Mouse (Mus musculus) myocyte (in vitro differentiated cells): ENCODE data around the gene Tanc1. TPM values are rescaled to one million over a fixed set of nuclear protein-coding genes. Genes with fewer than 3 reads are reported as not detected.

ENCODE experiments used
- H3K27me3 ChIP-seq: one replicate; pipeline ENCODE4 v1.6.1; 2011; ENCODE audit not compliant: control insufficient read depth, insufficient read depth, insufficient read length
- H3K36me3 ChIP-seq: one replicate; pipeline ENCODE4 v1.6.1; 2011; ENCODE audit not compliant: control insufficient read depth, insufficient read depth
- H3K4me2 ChIP-seq: one replicate; pipeline ENCODE4 v1.6.1; 2011; ENCODE audit warnings: low read depth, control low read depth
- H3K4me3 ChIP-seq: one replicate; pipeline ENCODE4 v1.5.1; 2011; ENCODE audit warnings: mild to moderate bottlenecking, control low read depth, moderate library complexity
- H3K79me2 ChIP-seq: one replicate; pipeline ENCODE4 v1.6.1; 2011; ENCODE audit not compliant: control insufficient read depth, insufficient read depth
- H3ac ChIP-seq: one replicate; pipeline ENCODE4 v1.6.1; 2011; ENCODE audit not compliant: control insufficient read depth, insufficient read length
- CEBPB ChIP-seq: IDR thresholded peaks from 2 replicates; pipeline ENCODE4 v1.6.1; 2011; ENCODE audit warnings: mild to moderate bottlenecking, moderate library complexity; ENCODE audit not compliant: poor library complexity, insufficient read depth, severe bottlenecking
- E2F4 ChIP-seq: IDR thresholded peaks from one replicate; pipeline ENCODE4 v1.6.1; 2011; ENCODE audit warnings: mild to moderate bottlenecking, control low read depth, moderate library complexity; ENCODE audit not compliant: insufficient read depth
- MAX ChIP-seq: IDR thresholded peaks from one replicate; pipeline ENCODE4 v1.6.1; 2011; ENCODE audit warnings: low read depth, mild to moderate bottlenecking, control low read depth
- MYOD1 ChIP-seq, 3 experiments: IDR thresholded peaks; one replicate each; pipeline ENCODE4 v1.6.1; 2011; ENCODE audit warnings: control low read depth in 2 of 3, low read depth in 2 of 3, mild to moderate bottlenecking in 2 of 3, moderate library complexity in 1 of 3; ENCODE audit not compliant: insufficient read length in 2 of 3, control insufficient read depth in 1 of 3
- MYOG ChIP-seq, 3 experiments: IDR thresholded peaks; one replicate each; pipeline ENCODE4 v1.6.1; 2011; ENCODE audit warnings: control low read depth in 2 of 3, low read depth in 2 of 3, mild to moderate bottlenecking in 2 of 3; ENCODE audit not compliant: insufficient read length in 2 of 3, control insufficient read depth in 1 of 3, insufficient read depth in 1 of 3
- POLR2A ChIP-seq: IDR thresholded peaks from one replicate; pipeline ENCODE4 v1.6.1; 2011; ENCODE audit warnings: low read depth, mild to moderate bottlenecking, control low read depth, moderate library complexity; ENCODE audit not compliant: insufficient read length
- POLR2AphosphoS2 ChIP-seq: IDR thresholded peaks from one replicate; pipeline ENCODE4 v1.6.1; 2011; ENCODE audit warnings: low read depth, control low read depth; ENCODE audit not compliant: insufficient read length
- REST ChIP-seq: IDR thresholded peaks from one replicate; pipeline ENCODE4 v1.6.1; 2011; ENCODE audit warnings: mild to moderate bottlenecking, control low read depth, moderate library complexity; ENCODE audit not compliant: insufficient read depth, insufficient read length
- SRF ChIP-seq: IDR thresholded peaks from one replicate; pipeline ENCODE4 v1.6.1; 2011; ENCODE audit warnings: low read depth; ENCODE audit not compliant: control insufficient read depth, insufficient read length
- TCF12 ChIP-seq: IDR thresholded peaks from one replicate; pipeline ENCODE4 v1.6.1; 2011; ENCODE audit warnings: mild to moderate bottlenecking, control low read depth; ENCODE audit not compliant: poor library complexity, insufficient read depth, severe bottlenecking
- TCF3 ChIP-seq: IDR thresholded peaks from one replicate; pipeline ENCODE4 v1.6.1; 2011; ENCODE audit warnings: low read depth, control low read depth; ENCODE audit not compliant: insufficient read length
- USF1 ChIP-seq: IDR thresholded peaks from one replicate; pipeline ENCODE4 v1.6.1; 2011; ENCODE audit warnings: low read depth, mild to moderate bottlenecking, control low read depth, moderate library complexity
- polyA plus RNA-seq: library from polyadenylated mRNA; unstranded; fragments of >200 nt; fragmentation: generic; extraction: Trizol; gene quantifications from one replicate; pipeline ENCODE4 v1.2.1, GENCODE M21; 2012; ENCODE audit warnings: missing spikeins

Gene Tanc1
- polyA plus RNA-seq, 1 experiment: 24.7 TPM

- Histone ChIP-seq H3ac (no peak overlapping the region), H3K4me3 (no peak overlapping the region)
- TF ChIP-seq REST (no peak), POLR2A (no peak), TCF3 (no peak), MYOG (IDR thresholded peaks at IDR 0.05; ENCODE audit: control insufficient read depth in 1 of 3, insufficient read depth in 1 of 3, insufficient read length in 2 of 3, low read depth in 2 of 3) (no peak), CEBPB (no peak), POLR2AphosphoS2 (no peak), SRF (no peak), TCF12 (no peak), E2F4 (no peak), MAX (no peak), MYOD1 (IDR thresholded peaks at IDR 0.05; ENCODE audit: control insufficient read depth in 1 of 3, insufficient read length in 2 of 3, low read depth in 2 of 3) (no peak), USF1 (no peak)
These were observed 125.5 kb downstream of the Tanc1 start for GRCm38 (mm10) chr2:59737368-59737767.

GRCm38 (mm10) chr2:59738356-59738755 is 126.5 kb downstream of the Tanc1 start:
- Histone ChIP-seq H3K36me3 (peaks cover 5% of the 10 kb centered on the region), H3ac (no peak overlapping the region), H3K4me2 (no peak overlapping the region), H3K4me3 (no peak overlapping the region), H3K27me3 (no peaks in the 10 kb centered on the region), H3K79me2 (peaks cover 41% of the 10 kb centered on the region)
- TF ChIP-seq MYOD1 (IDR thresholded peaks at IDR 0.05; ENCODE audit: control insufficient read depth in 1 of 3, insufficient read length in 2 of 3, low read depth in 2 of 3) (no peak), TCF12 (no peak), E2F4 (no peak), POLR2A (no peak)

More at GRCm38 (mm10) chr2:59737368-59737767, 125.5 kb downstream of the Tanc1 start:
- no peak overlapping the region for H3K4me2 ChIP-seq
- H3K27me3 ChIP-seq: no peaks in the 10 kb centered on the region
- H3K36me3 ChIP-seq: peaks cover 5% of the 10 kb centered on the region
- peaks cover 32% of the 10 kb centered on the region for H3K79me2 ChIP-seq

GRCm38 (mm10) chr2:59739036-59739435 is 127.2 kb downstream of the Tanc1 start:
- H3K27me3 ChIP-seq: no peaks in the 10 kb centered on the region
- TF ChIP-seq USF1 (no peak), SRF (no peak), MYOG (IDR thresholded peaks at IDR 0.05; ENCODE audit: control insufficient read depth in 1 of 3, insufficient read depth in 1 of 3, insufficient read length in 2 of 3, low read depth in 2 of 3) (no peak)
- H3ac ChIP-seq: no peak overlapping the region
- peaks cover 44% of the 10 kb centered on the region for H3K79me2 ChIP-seq
- H3K4me3 ChIP-seq: no peak overlapping the region
- no peak overlapping the region for H3K4me2 ChIP-seq
- H3K36me3 ChIP-seq: peaks cover 8% of the 10 kb centered on the region

- TF ChIP-seq MAX (no peak), TCF12 (no peak), POLR2AphosphoS2 (no peak), CEBPB (no peak), MYOG (IDR thresholded peaks at IDR 0.05; ENCODE audit: control insufficient read depth in 1 of 3, insufficient read depth in 1 of 3, insufficient read length in 2 of 3, low read depth in 2 of 3) (no peak), REST (no peak), E2F4 (no peak), POLR2A (no peak), TCF3 (no peak), SRF (no peak), MYOD1 (IDR thresholded peaks at IDR 0.05; ENCODE audit: control insufficient read depth in 1 of 3, insufficient read length in 2 of 3, low read depth in 2 of 3) (no peak)
These were observed 130.8 kb downstream of the Tanc1 start for GRCm38 (mm10) chr2:59742500-59743116.

DNA sequence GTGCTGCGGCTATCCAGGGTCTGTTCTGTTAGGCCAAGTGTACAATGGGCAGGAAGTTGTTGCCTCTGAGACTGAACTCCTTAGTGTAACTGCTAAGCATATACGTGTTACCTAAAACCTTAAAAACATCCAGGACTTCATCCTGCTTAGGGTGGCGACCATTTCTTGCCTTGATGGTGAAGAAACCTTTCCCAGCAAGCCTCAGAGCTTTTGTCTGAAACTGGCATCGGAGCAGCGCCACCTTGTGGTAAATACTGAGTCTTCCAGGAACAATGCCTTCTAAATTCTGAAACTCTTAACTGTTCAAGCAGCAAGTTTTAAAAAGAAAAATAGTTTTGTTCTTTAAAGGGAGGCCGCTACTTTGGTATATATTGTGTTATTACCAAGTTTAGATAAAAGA is 133.6 kb downstream of the Tanc1 start:
- Histone ChIP-seq H3K36me3 (peaks cover 3% of the 10 kb centered on the region), H3K4me3 (no peak overlapping the region), H3K27me3 (no peaks in the 10 kb centered on the region), H3ac (no peak overlapping the region), H3K4me2 (no peak overlapping the region), H3K79me2 (peaks cover 46% of the 10 kb centered on the region)
- TF ChIP-seq SRF (no peak), CEBPB (no peak), POLR2A (no peak), USF1 (no peak), E2F4 (no peak), TCF12 (no peak), MYOD1 (IDR thresholded peaks at IDR 0.05; ENCODE audit: control insufficient read depth in 1 of 3, insufficient read length in 2 of 3, low read depth in 2 of 3) (no peak), MYOG (IDR thresholded peaks at IDR 0.05; ENCODE audit: control insufficient read depth in 1 of 3, insufficient read depth in 1 of 3, insufficient read length in 2 of 3, low read depth in 2 of 3) (no peak)

More at GRCm38 (mm10) chr2:59742500-59743116, 130.8 kb downstream of the Tanc1 start:
- no peak overlapping the region for H3K4me2 ChIP-seq
- H3K27me3 ChIP-seq: no peaks in the 10 kb centered on the region
- H3K4me3 ChIP-seq: no peak overlapping the region
- peaks cover 3% of the 10 kb centered on the region for H3K36me3 ChIP-seq
- peaks cover 56% of the 10 kb centered on the region for H3K79me2 ChIP-seq
- no peak overlapping the region for H3ac ChIP-seq
